Mouse (Mus musculus) cortical plate, adult 2 months (tissue): ENCODE measurements at regions not wholly inside any gene's neighbourhood (a gene's known extent, or its start where the extent isn't known, plus 50 kb on each side); places are given as distances from the start of the nearest gene placed in this dataset.

Experiments used
- CTCF ChIP-seq: fragments of 200-500 bp; IDR thresholded peaks from 2 replicates; pipeline ENCODE4 v1.5.1; 2011; ENCODE audit warnings: mild to moderate bottlenecking, control low read depth, low read length; ENCODE audit not compliant: insufficient read depth; ENCODE audit errors: extremely low read depth
- POLR2A ChIP-seq: fragments of 200-500 bp; IDR thresholded peaks from 2 replicates; pipeline ENCODE4 v1.6.1; 2011; ENCODE audit warnings: mild to moderate bottlenecking, low read length, control low read depth; ENCODE audit not compliant: insufficient read depth; ENCODE audit errors: extremely low read depth

DNA sequence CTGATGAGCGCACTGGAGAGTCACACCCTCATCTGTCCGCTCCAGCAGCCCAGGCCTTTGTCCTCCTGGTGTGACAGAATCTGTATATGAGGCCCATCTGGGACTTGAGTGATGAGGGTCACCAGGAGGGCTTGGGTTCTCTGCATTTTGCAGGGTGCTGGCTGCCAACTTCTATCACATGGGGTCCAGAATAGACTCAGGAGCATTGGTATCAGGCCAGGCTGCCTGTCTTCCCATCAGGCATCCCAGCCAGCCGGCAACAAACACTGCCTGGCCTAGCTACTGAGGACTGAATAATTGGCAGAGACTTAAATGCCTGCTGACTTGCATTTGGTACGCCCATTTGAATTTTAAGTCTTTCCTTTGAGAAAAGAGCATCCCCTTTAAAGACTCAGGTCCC is 94.0 kb upstream of the Abca1 start:
- no peak for TF ChIP-seq CTCF
- TF ChIP-seq POLR2A = no peak
